Mouse (Mus musculus) erythroblast, embryonic 14.5 days (primary cell): ENCODE results near the gene Kbtbd12.

Experiments
- GATA1 ChIP-seq: IDR thresholded peaks from 2 replicates; pipeline ENCODE4 v1.6.1; 2012; ENCODE audit warnings: low read length, inconsistent platforms, mixed read lengths
- TAL1 ChIP-seq: IDR thresholded peaks from 3 replicates; pipeline ENCODE4 v1.6.1; 2012; ENCODE audit warnings: low read length, inconsistent platforms, mixed read lengths

DNA sequence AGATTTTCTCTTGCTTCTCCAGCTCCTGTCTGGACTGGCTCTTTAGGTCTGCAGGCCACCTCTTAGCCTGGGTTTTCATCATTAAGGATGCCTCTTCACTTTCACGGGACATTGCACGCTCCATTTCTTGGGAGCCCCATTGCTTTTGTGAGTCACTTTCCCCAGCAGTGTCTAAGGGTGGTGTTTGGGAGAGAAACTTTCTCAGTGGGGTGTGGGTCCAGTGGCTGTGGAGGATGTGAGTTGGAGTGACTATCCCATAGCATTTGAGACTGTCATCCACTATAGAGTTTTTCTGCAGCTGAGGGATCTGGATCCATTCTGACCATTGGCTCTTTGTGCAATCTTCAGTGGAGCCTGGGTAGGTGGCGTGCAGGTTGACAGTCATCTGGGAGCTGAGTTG, 114.3 kb downstream of the Kbtbd12 start:
- TF ChIP-seq GATA1, result no peak
- TF ChIP-seq TAL1, result no peak
